Mouse (Mus musculus) forelimb bud, embryonic 11.5 days (tissue): ENCODE measurements around the gene Gm20481.
"Not testable (repeated sequence)": the region's sequence is repeated elsewhere in the genome, so short reads cannot be mapped to it uniquely, and the experiment has no call there.

Experiments
- DNase-seq: peaks from one replicate; pipeline ENCODE4 v3.0.0-alpha.2; 2012; ENCODE audit warnings: low read depth, low spot score

Gm20481 gene

GRCm38 (mm10) chr17:34951636-34952377, 17.9 kb upstream of the Gm20481 start:
- no peak for DNase-seq

GRCm38 (mm10) chr17:34952378-34953040, 17.2 kb upstream of the Gm20481 start:
- peak; percentile 85 for DNase-seq

- DNase-seq: no peak
Measured at GRCm38 (mm10) chr17:34953258-34953657, 16.5 kb upstream of the Gm20481 start.

GRCm38 (mm10) chr17:34953904-34954303, 15.8 kb upstream of the Gm20481 start:
- no peak for DNase-seq

- DNase-seq: no peak
Measured at GRCm38 (mm10) chr17:34954831-34955230, 14.9 kb upstream of the Gm20481 start.

GRCm38 (mm10) chr17:34955884-34956283, 13.8 kb upstream of the Gm20481 start:
- no peak for DNase-seq

GRCm38 (mm10) chr17:34956340-34956739, 13.4 kb upstream of the Gm20481 start:
- DNase-seq: no peak

GRCm38 (mm10) chr17:34957291-34957690, 12.4 kb upstream of the Gm20481 start:
- not testable (repeated sequence) for DNase-seq

- not testable (repeated sequence) for DNase-seq
Measured at GRCm38 (mm10) chr17:34957966-34958365, 11.7 kb upstream of the Gm20481 start.

- not testable (repeated sequence) for DNase-seq
Measured at GRCm38 (mm10) chr17:34958734-34959129, 11.0 kb upstream of the Gm20481 start.

- peak; percentile 76 for DNase-seq
Measured at GRCm38 (mm10) chr17:34959130-34959778, 10.5 kb upstream of the Gm20481 start, which contains the start of gene Hspa1b. Gene Hspa1b, minus strand, starts transcription at chr17:34959238.

- no peak for DNase-seq
Measured at GRCm38 (mm10) chr17:34959881-34960515, 9.7 kb upstream of the Gm20481 start.

GRCm38 (mm10) chr17:34960702-34961493, 8.8 kb upstream of the Gm20481 start:
- DNase-seq: no peak

GRCm38 (mm10) chr17:34962125-34962524, 7.6 kb upstream of the Gm20481 start:
- no peak for DNase-seq

GRCm38 (mm10) chr17:34962841-34963240, 6.9 kb upstream of the Gm20481 start:
- no peak for DNase-seq

- DNase-seq: no peak
Measured at GRCm38 (mm10) chr17:34964640-34965049, 5.1 kb upstream of the Gm20481 start.

- no peak for DNase-seq
Measured at GRCm38 (mm10) chr17:34965627-34966026, 4.1 kb upstream of the Gm20481 start.

- DNase-seq: not testable (repeated sequence)
Measured at GRCm38 (mm10) chr17:34970850-34971249, 1.1 kb downstream of the Gm20481 start.

- DNase-seq: not testable (repeated sequence)
Measured at GRCm38 (mm10) chr17:34971694-34972068, 2.0 kb downstream of the Gm20481 start.

GRCm38 (mm10) chr17:34972069-34972749, 2.5 kb downstream of the Gm20481 start, which contains the start of the genes Hspa1a and Hspa1l:
Gene Hspa1a, minus strand, starts transcription at chr17:34972156.
Gene Hspa1l, plus strand, starts transcription at chr17:34972703.
- peak; percentile 63 for DNase-seq
